ENCODE assay signal across 15 mouse cellular contexts in genomic region chr10:36924161-36924560, GRCm38 (mm10).
"Had no signal": no experiment of that assay in that cellular context is flagged by ENCODE, and none has a peak within 500 bp of the region (broad histone marks: within the 10 kb centered on the region; RNA-seq: fewer than 3 reads in every experiment).

No protein-coding gene starts in this region.

- H3K9me3 ChIP-seq: neural tube, embryonic 13.5 days; neural tube, embryonic 15.5 days; stomach, embryonic 15.5 days had no signal

- H3K9ac ChIP-seq: neural tube, embryonic 13.5 days; neural tube, embryonic 15.5 days; stomach, embryonic 15.5 days had no signal

- H3K36me3 ChIP-seq: neural tube, embryonic 13.5 days; neural tube, embryonic 15.5 days; stomach, embryonic 15.5 days had no signal

- H3K4me3 ChIP-seq: neural tube, embryonic 13.5 days; neural tube, embryonic 15.5 days; stomach, embryonic 15.5 days had no signal

- H3K27me3 ChIP-seq: neural tube, embryonic 13.5 days; neural tube, embryonic 15.5 days; stomach, embryonic 15.5 days had no signal

- DNase-seq: retina, postnatal 1 day; right cerebral cortex, adult 18-20 months; right cerebral cortex, postnatal 14 days; right cerebral cortex, postnatal 25 days; right cerebral cortex, postnatal 4 days; spleen, adult 18-20 months; thymus, adult 18-20 months; thymus, postnatal 14 days; thymus, postnatal 25 days; thymus, postnatal 36 days; thymus, postnatal 4 days had no signal

- H3K4me1 ChIP-seq: neural tube, embryonic 13.5 days; neural tube, embryonic 15.5 days; stomach, embryonic 15.5 days had no signal

- H3K4me2 ChIP-seq: neural tube, embryonic 13.5 days; neural tube, embryonic 15.5 days; stomach, embryonic 15.5 days had no signal

- H3K27ac ChIP-seq: neural tube, embryonic 13.5 days; neural tube, embryonic 15.5 days; stomach, embryonic 15.5 days; stomach, postnatal 0 days had no signal
